Mouse (Mus musculus) megakaryocyte, adult 5-6 weeks (primary cell): ENCODE data around the gene Fabp1. TPM values are rescaled to one million over a fixed set of nuclear protein-coding genes. Genes with fewer than 3 reads are reported as not detected.

ENCODE experiments used
- ATAC-seq: 2 replicates; pipeline ENCODE4 v1.8.0; 2016; ENCODE audit warnings: mild to moderate bottlenecking, inconsistent platforms; ENCODE audit not compliant: poor library complexity, severe bottlenecking
- total RNA-seq, 2 experiments: library from RNA; stranded (forward) in 1 of 2; stranded (reverse) in 1 of 2; fragments of 153-499, 151-499 nt in 1 of 2; fragments of 221-1000, 200-1000 nt in 1 of 2; gene quantifications; 2 replicates each; pipeline versions ENCODE4 v1.2.3 to v1.2.4; 2015 to 2017

Gene Fabp1
- total RNA-seq, 2 experiments from 2014 or later, result not detected

GRCm38 (mm10) chr6:71208691-71209090, 9.1 kb downstream of the Fabp1 start:
- ATAC-seq, result no peak

GRCm38 (mm10) chr6:71211917-71212316, 12.3 kb downstream of the Fabp1 start:
- ATAC-seq, result no peak

- ATAC-seq, result no peak
Observed at GRCm38 (mm10) chr6:71212471-71212870, 12.8 kb downstream of the Fabp1 start.

- ATAC-seq, result no peak
Observed at GRCm38 (mm10) chr6:71221501-71221900, 21.9 kb downstream of the Fabp1 start.

- no peak for ATAC-seq
Observed at GRCm38 (mm10) chr6:71224184-71224943, 24.7 kb downstream of the Fabp1 start.

GRCm38 (mm10) chr6:71226544-71226943, 26.9 kb downstream of the Fabp1 start:
- no peak for ATAC-seq

GRCm38 (mm10) chr6:71227157-71227770, 27.6 kb downstream of the Fabp1 start:
- ATAC-seq, result no peak

- ATAC-seq, result no peak
Observed at GRCm38 (mm10) chr6:71235121-71235520, 35.5 kb downstream of the Fabp1 start.

GRCm38 (mm10) chr6:71235944-71236343, 36.3 kb downstream of the Fabp1 start:
- ATAC-seq, result no peak

- no peak for ATAC-seq
Observed at GRCm38 (mm10) chr6:71236506-71236905, 36.9 kb downstream of the Fabp1 start.

- ATAC-seq, result no peak
Observed at GRCm38 (mm10) chr6:71237031-71237431, 37.4 kb downstream of the Fabp1 start.

- ATAC-seq, result no peak
Observed at GRCm38 (mm10) chr6:71239069-71239750, 39.6 kb downstream of the Fabp1 start.

- ATAC-seq, result no peak
Observed at GRCm38 (mm10) chr6:71240831-71241230, 41.2 kb downstream of the Fabp1 start.

GRCm38 (mm10) chr6:71242811-71243210, 43.2 kb downstream of the Fabp1 start:
- ATAC-seq, result no peak

GRCm38 (mm10) chr6:71243258-71243657, 43.6 kb downstream of the Fabp1 start:
- no peak for ATAC-seq

- ATAC-seq, result no peak
Observed at GRCm38 (mm10) chr6:71248420-71248819, 48.8 kb downstream of the Fabp1 start.

- no peak for ATAC-seq
Observed at GRCm38 (mm10) chr6:71249615-71250014, 50.0 kb downstream of the Fabp1 start.

- ATAC-seq, result no peak
Observed at GRCm38 (mm10) chr6:71250951-71251350, 51.3 kb downstream of the Fabp1 start.

GRCm38 (mm10) chr6:71254456-71254855, 54.8 kb downstream of the Fabp1 start:
- ATAC-seq, result no peak
